Comparison of ENCODE assay signal across 8 mouse cellular contexts in the genomic region with DNA sequence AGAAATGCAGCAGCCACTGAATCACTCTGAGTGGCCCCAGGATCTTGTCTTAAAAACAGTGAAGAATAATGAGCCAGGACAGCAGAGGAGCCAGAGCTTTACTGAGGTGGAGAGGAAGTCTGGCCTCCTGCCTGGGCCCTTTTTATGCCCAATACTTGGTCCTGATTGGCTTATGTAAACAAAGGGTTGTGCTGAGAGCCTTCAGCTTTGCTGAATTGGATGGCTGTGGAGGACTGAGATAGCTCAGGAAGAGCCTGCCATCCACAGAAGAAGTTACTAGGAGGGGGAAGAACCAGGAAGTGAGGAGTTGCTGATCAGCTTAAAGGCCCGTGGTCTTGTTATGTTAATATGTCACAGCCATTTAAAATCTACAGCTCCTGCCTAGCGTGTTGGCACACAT. TPM values are rescaled to one million over a fixed set of nuclear protein-coding genes. Genes with fewer than 3 reads are reported as not detected.
DNase-seq lines count a peak whose midpoint lies in the region; ATAC-seq and TF ChIP-seq lines count a peak whose summit lies in the region.

No protein-coding gene starts in this region.

- WGBS in liver, postnatal 0 days (ENCODE audit: insufficient replicate concordance): 40% methylated on average over 2 of the region's 2 CpGs
- 19% methylated on average over 2 of the region's 2 CpGs for WGBS in liver, embryonic 12.5 days (ENCODE audit: insufficient replicate concordance)
- 20% methylated on average over 2 of the region's 2 CpGs for WGBS in hindbrain, embryonic 13.5 days
- WGBS in neural tube, embryonic 14.5 days: 16% methylated on average over 2 of the region's 2 CpGs

- 0 out of 2 replicates have a peak overlapping the region, but pooled peaks have one; percentile 1 for H3K27ac ChIP-seq in liver, postnatal 0 days (ENCODE audit: low read depth)
- no peak overlapping the region for H3K27ac ChIP-seq in liver, embryonic 12.5 days
- H3K27ac ChIP-seq in brown adipose tissue, adult 24 weeks (replicated peaks; ENCODE audit: low read depth, low read length): peak overlapping the region; percentile 58; the same call in 1 of the 2 replicates
- peak overlapping the region; percentile 60 for H3K27ac ChIP-seq in hindbrain, embryonic 13.5 days
- H3K27ac ChIP-seq in neural tube, embryonic 14.5 days (ENCODE audit: low read depth, low read length): peak overlapping the region; percentile 12; the same call in 1 of the 2 replicates

- peaks cover 23% of the 10 kb centered on the region for H3K4me1 ChIP-seq in liver, postnatal 0 days (ENCODE audit: insufficient read depth)
- H3K4me1 ChIP-seq in liver, embryonic 12.5 days: peaks cover 36% of the 10 kb centered on the region
- H3K4me1 ChIP-seq in brown adipose tissue, adult 24 weeks (ENCODE audit: control insufficient read depth, insufficient read depth, insufficient read length, low read length): peaks cover 21% of the 10 kb centered on the region
- H3K4me1 ChIP-seq in hindbrain, embryonic 13.5 days (replicated peaks): peaks cover 19% of the 10 kb centered on the region
- peaks cover 4% of the 10 kb centered on the region for H3K4me1 ChIP-seq in neural tube, embryonic 14.5 days (ENCODE audit: control insufficient read depth, insufficient read depth, low read length)

- no peak for TF ChIP-seq CTCF in liver, postnatal 0 days (IDR thresholded peaks at IDR 0.05; ENCODE audit: low read depth)

- no peak overlapping the region for H3K4me2 ChIP-seq in liver, postnatal 0 days (ENCODE audit: low read depth, low read length)
- H3K4me2 ChIP-seq in liver, embryonic 12.5 days: no peak overlapping the region
- H3K4me2 ChIP-seq in hindbrain, embryonic 13.5 days: no peak overlapping the region
- no peak overlapping the region for H3K4me2 ChIP-seq in neural tube, embryonic 14.5 days (ENCODE audit: low read depth, low read length)

- H3K36me3 ChIP-seq in liver, postnatal 0 days (replicated peaks; ENCODE audit: insufficient read depth, low read length): peaks cover 4% of the 10 kb centered on the region; the same call in 1 of the 2 replicates
- peaks cover 12% of the 10 kb centered on the region; the same call in 1 of the 2 replicates for H3K36me3 ChIP-seq in liver, embryonic 12.5 days
- peaks cover 7% of the 10 kb centered on the region for H3K36me3 ChIP-seq in hindbrain, embryonic 13.5 days
- no peaks in the 10 kb centered on the region for H3K36me3 ChIP-seq in neural tube, embryonic 14.5 days (ENCODE audit: control insufficient read depth, insufficient read depth, low read length)

- no peak for TF ChIP-seq EP300 in liver, postnatal 0 days (IDR thresholded peaks at IDR 0.05; ENCODE audit: low read depth)

- H3K4me3 ChIP-seq in liver, postnatal 0 days (ENCODE audit: low read depth, low read length): no peak overlapping the region
- no peak overlapping the region for H3K4me3 ChIP-seq in liver, embryonic 12.5 days
- no peak overlapping the region for H3K4me3 ChIP-seq in brown adipose tissue, adult 24 weeks (ENCODE audit: insufficient read depth, low read depth, low read length)
- H3K4me3 ChIP-seq in hindbrain, embryonic 13.5 days: no peak overlapping the region
- no peak overlapping the region for H3K4me3 ChIP-seq in neural tube, embryonic 14.5 days (ENCODE audit: low read depth, low read length)

- H3K9ac ChIP-seq in liver, postnatal 0 days (replicated peaks): no peak overlapping the region
- no peak overlapping the region for H3K9ac ChIP-seq in liver, embryonic 12.5 days
- no peak overlapping the region for H3K9ac ChIP-seq in hindbrain, embryonic 13.5 days
- 0 out of 2 replicates have a peak overlapping the region, but pooled peaks have one; percentile 7 for H3K9ac ChIP-seq in neural tube, embryonic 14.5 days (replicated peaks; ENCODE audit: low read depth, low read length)

- ATAC-seq in liver, postnatal 0 days: no peak
- no peak for ATAC-seq in liver, embryonic 12.5 days
- no peak for ATAC-seq in hindbrain, embryonic 13.5 days (ENCODE audit: low FRiP score)
- peak; percentile 24; the same call in 1 of the 2 replicates for ATAC-seq in neural tube, embryonic 14.5 days (ENCODE audit: low read depth)

- DNase-seq in liver, postnatal 0 days: no peak
- DNase-seq in thymus, adult 18-20 months: no peak
- DNase-seq in spleen, postnatal 10 days (ENCODE audit: low spot score in 2 of 2): no peak
- DNase-seq in cerebellum, adult 9-11 months: no peak

- no peaks in the 10 kb centered on the region for H3K9me3 ChIP-seq in liver, postnatal 0 days (ENCODE audit: low read length)
- H3K9me3 ChIP-seq in liver, embryonic 12.5 days (replicated peaks): no peaks in the 10 kb centered on the region
- H3K9me3 ChIP-seq in hindbrain, embryonic 13.5 days: no peaks in the 10 kb centered on the region
- no peaks in the 10 kb centered on the region for H3K9me3 ChIP-seq in neural tube, embryonic 14.5 days (ENCODE audit: control insufficient read depth, low read length)

- no peaks in the 10 kb centered on the region for H3K27me3 ChIP-seq in liver, postnatal 0 days (ENCODE audit: insufficient read depth, low read length)
- H3K27me3 ChIP-seq in liver, embryonic 12.5 days (replicated peaks): no peaks in the 10 kb centered on the region
- no peaks in the 10 kb centered on the region for H3K27me3 ChIP-seq in hindbrain, embryonic 13.5 days
- H3K27me3 ChIP-seq in neural tube, embryonic 14.5 days (ENCODE audit: control insufficient read depth, insufficient read depth, low read length): no peaks in the 10 kb centered on the region

RNA-seq across cellular contexts. Expression of a gene that starts 46.5 kb away (rescaled TPM):
- 16.6 and 17.3 TPM in 2 replicates for polyA plus RNA-seq in liver, postnatal 0 days (2015; fragmentation: Nextera tagmentation; extraction: Ambion mirVana)
- 16.7 and 19.0 TPM in 2 replicates for polyA plus RNA-seq in liver, embryonic 12.5 days (2016; fragmentation: Nextera tagmentation; extraction: Ambion mirVana)
- polyA plus RNA-seq in brown adipose tissue, adult 24 weeks (2012; ENCODE audit: insufficient read depth, insufficient read length, missing spikeins): 70.7 and 78.5 TPM in 2 replicates
- polyA plus RNA-seq in hindbrain, embryonic 13.5 days (2015; fragmentation: Nextera tagmentation; extraction: Ambion mirVana): 36.4 and 39.9 TPM in 2 replicates
- polyA plus RNA-seq in neural tube, embryonic 14.5 days (2014; fragmentation: Nextera tagmentation; extraction: Ambion mirVana): 35.9 and 36.2 TPM in 2 replicates

RNA-seq across cellular contexts. Expression of a gene that starts 56.4 kb away (rescaled TPM):
- 21.0 and 27.2 TPM in 2 replicates for polyA plus RNA-seq in liver, postnatal 0 days (2015; fragmentation: Nextera tagmentation; extraction: Ambion mirVana)
- polyA plus RNA-seq in liver, embryonic 12.5 days (2016; fragmentation: Nextera tagmentation; extraction: Ambion mirVana): 1.1 and 1.5 TPM in 2 replicates
- not detected in 2 replicates for polyA plus RNA-seq in brown adipose tissue, adult 24 weeks (2012; ENCODE audit: insufficient read depth, insufficient read length, missing spikeins)
- 0.09 TPM in 1 of 2 replicates, not detected in the other for polyA plus RNA-seq in hindbrain, embryonic 13.5 days (2015; fragmentation: Nextera tagmentation; extraction: Ambion mirVana)
- polyA plus RNA-seq in neural tube, embryonic 14.5 days (2014; fragmentation: Nextera tagmentation; extraction: Ambion mirVana): not detected in 2 replicates
